Mouse (Mus musculus) NIH3T3 (cell line): ENCODE data around the gene Aspdh.

Experiments
- DNase-seq: peaks from one replicate; pipeline ENCODE4 v3.0.0-alpha.2; 2012; ENCODE audit warnings: low read depth

The Aspdh gene

DNA sequence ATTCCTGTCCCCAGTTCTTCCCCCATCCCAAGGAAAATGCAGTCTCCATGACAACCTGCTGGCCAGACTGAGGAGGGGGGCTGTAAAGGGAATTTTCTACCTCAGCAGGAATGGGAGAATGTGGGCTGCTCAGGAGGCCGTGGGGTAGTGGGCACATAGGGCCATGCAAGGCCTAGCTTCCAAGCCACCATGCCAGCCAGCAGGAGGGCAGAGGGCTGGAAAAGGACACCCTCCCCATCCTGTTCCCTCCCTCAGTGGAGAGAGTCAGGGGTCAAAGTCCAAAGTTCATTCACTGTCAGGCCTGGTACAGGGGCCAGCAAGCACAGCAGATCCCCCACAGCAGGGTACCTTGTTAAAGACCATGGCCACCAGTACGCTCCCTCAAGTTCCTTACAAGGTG, at the start of gene Aspdh:
Aspdh (plus strand) TSS at position 281 of the 400 bp plus-strand sequence.
- DNase-seq, result no peak

DNA sequence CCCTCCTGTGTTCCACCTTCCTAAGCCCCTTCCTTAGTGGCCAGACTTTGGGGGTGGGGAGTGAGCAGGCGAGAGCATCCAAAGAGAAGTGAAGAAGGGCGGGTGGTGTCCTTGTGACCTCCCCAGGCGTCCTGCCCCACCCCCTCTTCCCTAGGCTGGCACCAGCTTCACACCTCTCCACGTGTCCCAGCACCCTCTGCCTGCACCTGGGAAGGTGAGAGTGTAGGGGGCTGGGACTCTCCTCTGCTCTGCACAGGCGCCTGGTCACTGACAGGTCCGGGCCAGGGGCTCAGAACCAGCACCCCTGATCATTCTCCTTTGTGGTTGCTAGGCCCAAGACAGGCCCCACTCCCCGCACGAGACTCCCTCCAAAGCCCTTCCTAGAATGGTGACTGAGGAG, 37.5 kb upstream of the Aspdh start:
- no peak for DNase-seq

DNA sequence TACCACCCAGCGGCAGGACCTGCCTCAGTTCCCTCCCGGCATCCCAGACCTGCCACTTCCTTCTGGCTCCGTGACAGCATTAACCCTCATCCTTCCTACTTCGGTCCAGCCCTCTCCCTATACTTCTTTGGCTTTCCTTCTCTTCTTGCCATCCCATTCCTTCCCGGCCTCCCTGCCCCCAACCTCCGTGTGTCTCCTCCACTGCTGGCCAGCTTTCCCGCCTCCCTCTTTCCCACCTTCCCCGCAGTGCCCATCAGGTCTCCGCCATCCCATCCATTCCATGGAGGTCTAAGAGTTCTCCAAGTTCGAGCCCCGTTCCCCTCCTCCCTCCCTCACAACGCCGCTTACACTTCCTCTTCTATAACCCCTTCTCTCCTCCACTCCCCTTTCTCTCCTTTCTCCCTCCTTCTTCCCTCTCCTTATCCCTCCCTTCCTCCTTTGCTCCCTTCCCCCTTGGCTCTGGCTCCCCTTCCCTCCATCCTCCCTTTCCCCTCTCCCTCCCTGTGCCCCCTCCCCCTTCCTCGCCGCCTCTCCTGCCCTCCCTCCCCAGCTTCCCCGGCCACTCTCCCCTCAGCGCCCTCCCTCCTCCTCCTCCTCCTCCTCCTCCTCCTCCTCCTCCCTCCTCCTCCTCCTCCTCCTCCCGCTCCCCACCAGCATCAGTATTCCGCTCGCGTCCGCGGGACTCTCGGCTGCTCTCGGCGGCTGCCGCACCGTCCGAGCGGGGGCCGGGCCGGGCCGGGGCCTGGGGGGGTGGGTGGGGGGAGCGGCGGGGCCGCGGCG, 36.8 kb upstream of the Aspdh start:
- no peak for DNase-seq

DNA sequence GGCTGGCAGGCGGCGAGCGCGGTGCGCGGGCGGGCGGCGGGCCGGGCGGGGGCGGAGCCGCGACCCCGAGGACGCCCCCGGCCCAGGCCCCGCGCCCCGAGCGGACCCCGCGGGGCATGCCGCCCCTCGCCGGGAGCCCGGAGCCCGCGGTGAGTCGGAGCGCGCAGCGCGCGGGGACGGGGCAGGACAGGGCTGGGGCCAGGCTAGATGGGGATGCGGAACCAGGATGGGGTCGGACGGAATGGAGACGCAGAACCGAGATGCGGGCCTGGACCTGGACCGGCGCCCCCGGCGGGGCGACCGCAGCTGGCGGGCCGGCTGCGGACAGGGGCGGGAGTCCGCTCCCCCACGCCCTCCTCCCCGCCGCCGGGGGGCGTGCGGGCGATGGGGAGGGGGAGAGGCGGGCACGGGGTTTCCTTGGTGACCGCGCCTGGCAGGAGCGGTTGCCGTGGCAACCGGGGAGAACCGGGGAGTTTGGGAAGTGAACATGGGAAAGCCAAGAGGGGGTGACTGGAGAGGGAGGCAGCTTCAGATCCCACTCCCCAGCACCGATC, 36.1 kb upstream of the Aspdh start, which contains the start of gene Lrrc4b:
Lrrc4b (plus strand) TSS at position 51 of the 554 bp plus-strand sequence.
- no peak for DNase-seq

DNA sequence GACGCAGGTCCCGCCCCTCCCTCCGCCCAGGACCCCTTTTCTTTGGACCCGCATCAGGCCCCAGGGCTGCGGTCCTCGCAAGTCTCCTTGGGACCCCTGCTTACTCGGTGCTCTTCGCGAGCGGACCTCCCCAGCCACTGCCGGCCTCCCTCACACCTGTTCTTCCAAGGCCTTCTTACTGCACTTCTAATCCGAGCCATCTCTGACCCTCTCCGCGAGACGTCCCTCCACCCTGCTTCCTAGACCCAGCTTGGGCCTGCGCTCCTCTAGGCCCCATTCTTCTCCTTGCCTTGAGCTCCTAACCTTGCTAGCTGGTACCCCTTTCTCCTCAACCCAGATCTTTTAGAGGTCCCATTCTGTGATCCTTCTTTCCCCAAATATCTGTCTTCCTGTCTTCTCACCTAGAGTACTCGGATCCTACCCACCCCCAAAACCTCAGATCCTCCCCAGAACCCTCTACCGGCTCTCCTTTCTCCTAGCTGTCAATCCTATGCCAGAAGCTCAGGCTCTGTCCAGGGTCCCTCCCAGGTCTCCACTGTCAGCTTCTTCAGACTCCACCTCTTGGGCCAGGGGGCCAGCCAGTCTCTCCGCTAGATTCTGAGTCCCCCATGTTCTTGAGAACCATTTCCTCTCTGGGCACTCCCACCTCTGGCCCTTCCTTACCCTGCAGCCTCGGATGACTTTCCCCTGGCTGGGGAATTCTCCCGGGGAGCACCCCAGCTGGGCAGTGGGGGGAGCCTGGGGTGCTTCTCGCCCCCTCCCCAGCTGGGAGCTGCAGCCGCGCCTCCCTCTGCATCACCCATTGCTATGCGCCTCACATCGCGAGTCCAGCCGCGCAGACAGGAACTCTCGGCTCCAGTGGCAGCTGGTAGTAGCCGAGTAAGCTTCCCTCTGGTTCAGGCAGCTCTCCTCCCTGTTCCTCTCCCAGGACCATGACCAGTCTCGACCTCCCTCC, 35.4 kb upstream of the Aspdh start:
- no peak for DNase-seq

DNA sequence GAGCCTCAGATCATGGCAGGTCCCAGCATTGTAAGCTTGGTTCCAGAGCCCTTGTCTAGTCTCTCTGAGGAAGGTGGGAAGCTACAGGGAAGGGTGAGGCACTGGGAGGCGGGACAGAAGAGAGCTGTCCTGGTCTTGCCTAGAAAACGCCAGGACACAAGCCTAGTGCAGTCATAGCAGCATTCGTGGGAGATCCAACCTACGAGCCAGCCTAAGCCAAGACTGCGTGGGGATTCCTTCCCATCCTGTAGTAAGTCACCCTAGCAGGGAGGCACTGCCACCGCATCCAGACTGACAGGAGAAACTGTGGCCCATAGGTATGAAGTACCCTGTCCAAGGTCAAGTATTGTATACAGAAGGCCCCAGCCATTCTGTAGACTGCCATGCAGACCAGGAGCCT, 32.6 kb upstream of the Aspdh start:
- DNase-seq, result no peak

DNA sequence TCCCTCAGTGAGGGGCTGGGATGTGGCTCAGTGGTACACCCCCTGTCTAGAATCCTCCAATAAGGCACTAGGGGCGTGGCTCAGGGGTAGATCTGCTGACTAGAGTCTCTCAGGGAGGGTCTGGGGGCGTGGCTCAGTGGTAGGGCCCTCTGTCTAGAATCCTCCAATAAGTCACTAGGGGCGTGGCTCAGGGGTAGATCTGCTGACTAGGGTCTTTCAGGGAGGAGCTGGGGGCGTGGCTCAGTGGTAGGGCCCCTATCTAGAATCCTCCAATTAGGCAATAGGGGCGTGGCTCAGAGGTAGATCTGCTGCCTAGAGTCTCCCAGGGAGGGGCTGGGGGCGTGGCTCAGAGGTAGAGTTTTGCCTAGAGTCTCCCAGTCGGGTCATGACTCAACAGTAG, 31.8 kb upstream of the Aspdh start:
- DNase-seq, result peak; percentile 38

DNA sequence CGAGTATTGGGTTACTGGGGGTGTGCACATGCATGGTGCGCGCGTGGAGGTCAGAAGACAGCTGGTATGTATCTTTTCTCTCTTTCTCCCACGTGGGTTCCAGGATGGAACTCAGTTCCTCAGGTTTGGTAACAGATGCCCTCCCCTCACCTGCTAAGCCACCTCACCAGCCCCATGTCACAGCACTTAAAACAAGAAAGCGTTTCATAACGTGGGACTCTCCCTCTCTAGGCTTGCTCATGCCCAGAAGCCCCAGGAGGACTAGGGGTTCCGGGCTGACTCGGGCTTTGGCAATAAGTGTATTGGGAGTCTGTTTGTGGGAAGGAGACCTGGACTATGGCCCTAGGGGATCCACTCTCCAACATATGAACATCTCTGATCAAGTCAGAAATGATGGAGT, 31.1 kb upstream of the Aspdh start:
- no peak for DNase-seq

DNA sequence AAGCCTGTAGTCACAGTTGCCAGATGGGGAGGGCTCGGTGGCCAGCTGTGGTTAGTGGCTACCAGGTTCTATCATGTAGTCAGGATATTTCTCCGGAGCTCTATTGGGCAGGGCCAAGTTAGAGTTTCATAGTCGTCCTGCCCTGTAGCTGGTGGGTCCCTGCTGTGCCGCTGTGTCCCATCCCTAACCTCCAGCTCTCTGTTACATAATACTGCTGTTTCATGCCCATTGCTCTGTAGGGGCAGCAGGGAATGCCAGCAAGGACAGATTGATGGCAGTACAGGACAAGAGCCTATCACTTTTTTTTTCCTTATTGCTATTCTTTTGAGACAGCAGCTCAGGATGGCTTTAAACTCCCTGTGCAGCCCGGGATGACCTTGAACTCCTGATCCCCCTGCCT, 29.4 kb upstream of the Aspdh start:
- no peak for DNase-seq

DNA sequence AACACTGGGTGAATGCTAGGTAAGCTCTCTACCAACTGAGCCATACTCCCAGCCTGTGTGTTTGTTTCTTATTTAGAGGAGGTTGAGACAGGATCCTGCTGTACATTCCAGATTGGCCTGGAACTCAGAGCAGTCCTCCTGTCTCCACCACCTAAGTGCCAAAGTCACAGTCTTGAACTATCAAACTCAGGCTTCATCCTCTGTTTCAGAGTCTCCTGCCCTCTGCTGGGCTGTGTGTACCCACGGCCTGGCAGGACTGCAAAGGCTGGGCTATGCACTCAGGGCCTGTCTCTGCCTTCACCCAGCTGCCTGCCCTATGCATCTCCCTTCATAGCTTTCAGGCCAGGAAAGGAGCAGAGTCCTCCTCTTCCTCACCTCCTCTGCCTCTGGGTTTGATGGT, 28.9 kb upstream of the Aspdh start:
- DNase-seq, result peak; percentile 20

DNA sequence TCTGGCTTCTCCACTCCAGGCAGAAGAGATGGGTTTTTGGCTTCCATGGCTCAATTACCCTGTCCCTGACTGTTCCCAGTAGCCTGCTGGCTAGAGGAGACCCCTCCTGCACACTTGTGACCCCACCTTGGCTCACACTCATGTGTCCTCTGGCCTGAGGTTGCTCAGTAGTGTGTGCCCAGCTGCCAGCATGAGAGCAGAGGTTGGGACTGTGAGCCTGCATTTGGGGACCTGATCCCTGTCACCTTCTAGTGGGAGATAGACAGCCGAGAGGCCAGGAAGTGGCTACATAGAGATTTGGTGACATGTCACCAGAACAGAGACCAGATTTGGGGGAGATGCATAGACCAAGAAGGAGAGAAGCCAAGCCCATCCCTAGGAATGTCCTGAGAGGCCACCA, 28.0 kb upstream of the Aspdh start:
- DNase-seq, result no peak

DNA sequence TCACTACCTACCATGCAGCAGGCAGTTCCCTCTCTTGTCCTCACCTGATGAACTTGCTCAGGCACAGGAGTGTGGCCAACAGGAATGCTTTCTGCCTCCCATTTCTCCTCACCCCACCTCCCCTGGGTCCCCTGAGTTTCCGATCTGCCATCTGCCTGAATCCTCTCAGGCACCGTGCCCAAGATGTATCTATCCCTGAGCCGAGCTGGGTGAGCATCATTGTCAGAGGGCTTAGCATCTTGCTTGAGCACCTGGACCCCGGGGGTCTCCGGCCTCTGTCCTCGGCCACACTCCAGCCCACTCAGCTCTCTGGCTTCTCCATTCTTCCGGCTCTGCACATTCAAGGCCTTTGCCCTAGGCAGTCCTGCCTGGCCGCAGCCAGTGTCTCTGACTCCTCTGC, 27.3 kb upstream of the Aspdh start:
- no peak for DNase-seq

DNA sequence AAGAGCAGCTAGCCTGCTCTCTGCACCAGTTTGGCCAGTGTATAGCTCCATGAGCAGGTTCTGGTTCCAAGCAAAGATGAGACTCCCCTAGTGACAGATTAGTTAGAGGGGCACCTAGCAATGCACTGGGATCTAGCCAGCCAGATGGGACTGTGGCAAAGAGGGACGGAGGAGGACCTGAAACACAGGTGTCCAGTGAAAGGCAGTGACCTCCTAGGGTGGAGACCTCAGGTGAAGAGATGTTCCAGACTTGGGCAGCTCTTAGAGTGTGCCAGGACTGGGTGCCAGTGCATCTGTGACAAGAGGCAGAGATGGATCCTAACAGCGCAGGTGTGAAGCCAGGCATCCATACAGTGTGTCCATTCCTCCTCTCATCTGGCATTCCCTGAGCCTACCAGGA, 25.5 kb upstream of the Aspdh start:
- no peak for DNase-seq

DNA sequence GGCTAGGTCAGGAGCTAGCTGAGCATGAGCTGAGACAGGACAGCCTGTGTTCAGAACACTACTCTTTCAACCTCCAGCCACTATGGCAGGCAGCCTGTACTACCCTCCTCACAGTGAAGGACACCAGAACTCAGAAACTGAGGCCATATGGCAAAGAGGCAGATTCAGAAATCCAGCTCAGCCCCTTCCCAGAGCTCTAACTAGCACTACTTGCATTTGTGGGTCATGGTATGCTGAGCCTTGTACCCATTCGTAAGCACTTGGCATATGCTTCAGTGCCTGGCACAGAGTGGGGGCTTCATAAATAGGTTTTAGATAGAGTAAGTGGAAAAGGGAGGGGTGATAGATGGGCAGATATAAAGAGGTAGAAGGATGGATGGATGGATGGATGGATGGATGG, 24.7 kb upstream of the Aspdh start:
- DNase-seq, result no peak

DNA sequence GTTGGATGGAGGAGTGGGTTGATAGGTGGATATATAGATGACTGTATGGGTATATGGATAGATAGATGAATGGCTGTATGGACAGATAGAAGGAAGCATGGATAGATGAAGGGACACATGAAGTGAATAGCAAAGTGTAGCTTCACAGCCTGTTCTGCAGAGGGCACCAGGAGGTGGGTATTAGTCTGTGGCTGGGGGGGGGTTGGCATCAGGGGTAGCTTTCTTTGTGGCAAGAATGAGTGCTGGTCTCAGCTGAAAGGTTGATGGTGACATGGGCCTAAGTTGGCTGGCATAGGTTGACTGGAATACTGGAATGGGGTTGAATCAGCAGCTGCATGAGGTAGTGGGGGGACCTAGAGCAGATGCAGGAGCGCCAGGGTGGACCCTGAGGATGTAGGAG, 24.0 kb upstream of the Aspdh start:
- no peak for DNase-seq

DNA sequence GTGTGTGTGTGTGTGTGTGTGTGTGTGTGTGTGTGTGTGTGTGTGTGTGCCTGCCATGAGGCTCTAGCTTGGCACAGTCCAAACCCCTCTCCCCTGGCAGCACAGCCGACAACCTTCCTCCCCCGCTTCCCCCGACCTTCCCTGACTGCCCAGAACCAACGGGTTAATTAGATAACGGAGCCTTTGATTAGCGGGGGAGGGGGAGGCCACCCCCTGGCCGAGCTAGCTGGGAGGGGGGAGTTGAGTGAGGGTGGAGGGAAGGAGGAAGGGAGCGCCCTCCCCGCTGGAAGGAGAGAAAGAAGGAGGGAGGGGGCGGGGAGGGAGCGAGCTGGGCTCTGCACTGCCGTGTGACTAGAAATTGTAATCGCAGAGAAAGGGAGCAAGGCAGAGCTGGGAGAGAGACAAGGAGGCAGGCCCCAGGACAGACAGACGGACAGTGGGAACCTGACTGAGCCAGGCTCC, 23.5 kb upstream of the Aspdh start:
- no peak for DNase-seq

DNA sequence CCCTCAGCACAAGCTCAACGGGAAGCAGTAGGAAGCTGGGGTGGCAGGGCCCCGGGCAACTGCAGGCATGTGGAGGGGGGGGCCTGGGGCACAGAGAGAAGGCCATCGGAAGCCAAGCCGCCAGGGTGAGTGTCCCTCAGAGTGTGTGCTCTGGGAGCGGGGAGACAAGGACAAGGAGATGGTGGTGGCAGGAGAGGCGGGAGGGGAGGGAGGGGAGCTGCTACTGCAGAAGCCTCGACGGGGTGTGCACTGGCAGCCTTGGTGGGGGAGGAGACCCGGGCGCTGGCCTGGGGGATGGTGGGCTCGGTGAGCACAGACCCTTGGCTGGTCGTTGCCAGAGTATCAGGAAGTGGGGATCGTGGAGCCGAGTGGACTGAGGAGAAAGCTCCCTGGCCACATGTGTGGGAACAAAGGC, 22.8 kb upstream of the Aspdh start:
- DNase-seq, result no peak

DNA sequence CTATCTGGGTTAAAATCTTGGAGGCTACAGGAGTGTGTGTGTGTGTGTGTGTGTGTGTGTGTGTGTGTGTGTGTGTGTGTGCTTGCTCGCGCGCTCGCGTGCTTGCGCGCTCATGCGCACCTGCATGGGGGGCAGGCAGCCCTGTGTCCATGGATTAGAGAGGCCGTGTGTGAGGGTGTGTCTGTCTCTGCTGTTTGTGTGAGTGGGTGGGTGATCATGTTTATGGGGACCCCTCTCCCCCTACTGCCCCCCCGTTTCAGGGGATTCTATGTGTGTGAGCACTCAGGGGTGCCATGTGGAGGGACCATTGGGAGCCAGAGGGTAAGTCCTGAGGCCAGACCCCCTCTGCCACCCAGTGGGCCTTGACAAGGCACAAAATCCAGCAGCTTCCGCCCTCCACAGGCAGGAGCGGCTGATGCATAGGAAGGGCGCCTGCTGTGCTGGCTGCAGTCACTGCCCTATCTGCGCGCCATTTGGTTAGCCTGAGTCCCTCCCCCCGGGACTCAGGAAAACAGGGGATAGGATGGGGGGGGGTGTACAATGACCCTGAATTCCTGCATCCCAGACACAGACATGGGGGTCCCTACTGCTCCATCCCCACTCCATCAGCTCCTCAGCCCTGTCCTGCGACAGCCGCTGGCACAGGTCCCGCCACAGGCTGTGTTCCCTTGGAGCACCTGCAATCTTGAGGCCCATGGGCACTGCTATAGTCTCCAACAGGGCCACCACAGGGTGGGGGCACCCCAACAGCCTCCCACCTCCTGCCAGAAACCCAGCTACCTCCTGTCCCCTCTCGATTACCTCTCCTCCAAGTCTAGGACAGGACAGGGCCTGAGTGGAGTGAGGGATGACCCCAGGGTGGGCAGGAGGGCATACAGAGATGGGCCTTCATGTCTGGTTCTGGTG, 21.7 kb upstream of the Aspdh start:
- no peak for DNase-seq

DNA sequence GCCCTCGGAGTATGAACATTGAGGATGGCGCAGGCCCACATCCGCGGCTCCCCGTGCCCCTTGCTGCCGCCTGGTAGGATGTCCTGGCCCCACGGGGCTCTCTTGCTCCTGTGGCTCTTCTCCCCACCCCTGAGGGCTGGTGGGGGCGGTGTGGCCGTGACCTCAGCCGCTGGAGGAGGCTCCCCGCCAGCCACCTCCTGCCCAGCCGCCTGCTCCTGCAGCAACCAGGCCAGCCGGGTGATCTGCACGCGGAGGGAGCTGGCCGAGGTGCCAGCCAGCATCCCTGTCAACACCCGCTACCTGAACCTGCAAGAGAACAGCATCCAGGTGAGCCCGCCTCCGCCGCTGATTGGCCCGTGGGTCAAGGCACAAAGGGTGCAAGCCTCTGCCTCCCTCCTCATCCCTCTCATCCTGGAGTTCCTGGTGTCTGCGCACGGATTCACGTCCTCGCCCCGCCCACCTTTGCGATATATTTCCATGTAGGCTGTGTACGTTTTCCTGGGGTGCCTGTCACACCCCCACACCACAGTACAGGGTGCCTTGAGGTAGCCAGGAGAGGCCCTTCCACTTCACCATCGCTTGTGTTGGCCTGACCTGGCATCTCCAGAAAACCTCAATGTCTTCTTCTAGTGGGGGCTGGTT, 20.2 kb upstream of the Aspdh start:
- DNase-seq, result no peak

DNA sequence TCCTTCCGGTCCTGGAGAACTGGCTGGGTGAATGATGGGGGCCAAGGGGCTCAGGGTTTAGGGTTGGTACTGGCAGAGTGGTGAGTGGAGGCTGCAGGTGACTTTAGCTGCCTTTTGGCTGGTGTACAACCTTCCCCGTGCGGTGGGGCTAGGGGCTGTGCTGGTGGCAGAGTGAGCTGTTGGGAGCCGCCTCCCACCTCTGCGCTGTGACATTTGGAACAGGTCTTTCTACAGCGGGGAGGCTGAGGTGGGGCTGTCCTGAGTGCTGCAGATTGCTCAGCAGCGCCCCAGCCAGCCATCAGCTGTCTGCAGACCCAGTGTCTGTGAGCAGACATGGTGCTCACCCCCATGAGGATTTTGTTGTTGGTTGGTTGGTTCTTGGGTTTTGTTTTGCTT, 19.7 kb upstream of the Aspdh start:
- DNase-seq, result no peak
